Mouse (Mus musculus) lung, adult 2 months (tissue): Measurements from ENCODE around the gene Optc.

Experiments used
- CTCF ChIP-seq: fragments of 200-500 bp; IDR thresholded peaks from 2 replicates; pipeline ENCODE4 v1.5.1; 2011; ENCODE audit warnings: mild to moderate bottlenecking, low read length, control low read depth; ENCODE audit not compliant: insufficient read depth
- POLR2A ChIP-seq: fragments of 200-500 bp; IDR thresholded peaks from 2 replicates; pipeline ENCODE4 v1.6.1; 2011; ENCODE audit warnings: low read depth, mild to moderate bottlenecking, control low read depth, low read length, borderline replicate concordance; ENCODE audit errors: extremely low read depth

- TF ChIP-seq POLR2A (no peak), CTCF (no peak)
These were observed 13.1 kb upstream of the Optc start for GRCm38 (mm10) chr1:133920876-133921275.
